Mouse (Mus musculus) small intestine, adult 2 months (tissue): Measurements from ENCODE around the gene Hmx3. TPM values are rescaled to one million over a fixed set of nuclear protein-coding genes. Genes with fewer than 3 reads are reported as not detected.

Source experiments
- H3K27ac ChIP-seq: fragments of 200-500 bp; 2 replicates; pipeline ENCODE4 v1.5.1; 2012; ENCODE audit warnings: low read depth, low read length, control low read depth, inconsistent platforms; ENCODE audit not compliant: insufficient read depth
- H3K27me3 ChIP-seq: fragments of 200-500 bp; 2 replicates; pipeline ENCODE4 v1.6.1; 2012; ENCODE audit warnings: mild to moderate bottlenecking, moderate library complexity, low read length, inconsistent platforms; ENCODE audit not compliant: control insufficient read depth, insufficient read depth
- H3K36me3 ChIP-seq: fragments of 200-500 bp; 2 replicates; pipeline ENCODE4 v1.6.1; 2012; ENCODE audit warnings: mild to moderate bottlenecking, low read length, control low read depth, inconsistent platforms; ENCODE audit not compliant: control insufficient read depth, insufficient read depth
- H3K4me1 ChIP-seq: fragments of 200-500 bp; 2 replicates; pipeline ENCODE4 v1.6.1; 2012; ENCODE audit warnings: low read length, inconsistent platforms, mixed read lengths; ENCODE audit not compliant: control insufficient read depth, insufficient read depth, insufficient read length
- H3K4me3 ChIP-seq: fragments of 200-500 bp; 2 replicates; pipeline ENCODE4 v1.5.1; 2012; ENCODE audit warnings: low read depth, mild to moderate bottlenecking, control low read depth, inconsistent platforms, low read length, moderate library complexity
- CTCF ChIP-seq: fragments of 200-500 bp; IDR thresholded peaks from 2 replicates; pipeline ENCODE4 v1.5.1; 2012; ENCODE audit warnings: low read depth, mild to moderate bottlenecking, control low read depth, inconsistent platforms, low read length, moderate library complexity, mixed read lengths; ENCODE audit not compliant: insufficient replicate concordance, insufficient read length; ENCODE audit errors: extremely low read depth
- POLR2A ChIP-seq: fragments of 200-500 bp; IDR thresholded peaks from 2 replicates; pipeline ENCODE4 v1.6.1; 2012; ENCODE audit warnings: low read depth, mild to moderate bottlenecking, control low read depth, inconsistent platforms, low read length, moderate library complexity
- WGBS: fragments of 180-500 bp; shearing (Covaris S2); methylation state at CpG from one replicate; pipeline ENCODE4 v1.1.7; 2018; 5-methylcytosine and 5-hydroxymethylcytosine counted together
- polyA plus RNA-seq: library from polyadenylated mRNA; depleted of rRNA; stranded (reverse); fragments of >200 nt; gene quantifications from 2 replicates; pipeline ENCODE4 v1.2.3, GENCODE M21; 2012; rRNA removed

Gene Hmx3
- polyA plus RNA-seq, 1 experiment, result 4.6 TPM

- H3K4me1 ChIP-seq, result peaks cover 17% of the 10 kb centered on the region
- no peak overlapping the region for H3K27ac ChIP-seq
- 49% methylated on average over 2 of the region's 2 CpGs for WGBS
- peaks cover 8% of the 10 kb centered on the region for H3K36me3 ChIP-seq
- H3K27me3 ChIP-seq, result peaks cover 55% of the 10 kb centered on the region
- TF ChIP-seq CTCF (no peak), POLR2A (no peak)
- no peak overlapping the region for H3K4me3 ChIP-seq
Observed at GRCm38 (mm10) chr7:131557751-131558150, 15.1 kb downstream of the Hmx3 start.

GRCm38 (mm10) chr7:131559986-131560696 is 17.5 kb downstream of the Hmx3 start, which contains the start of gene Bub3:
TSS of gene Bub3 (plus strand) at chr7:131560222.
- WGBS, result under 1% methylated on average over 47 of the region's 51 CpGs
- H3K4me1 ChIP-seq, result peaks cover 10% of the 10 kb centered on the region
- TF ChIP-seq POLR2A (peak; percentile 84), CTCF (no peak)
- H3K27me3 ChIP-seq, result peaks cover 31% of the 10 kb centered on the region
- peak within 1 kb of the TSS; percentile 86 for H3K4me3 ChIP-seq
- peak within 1 kb of the TSS; percentile 70 for H3K27ac ChIP-seq
- H3K36me3 ChIP-seq, result peaks cover 23% of the 10 kb centered on the region

GRCm38 (mm10) chr7:131560697-131561042 is 18.0 kb downstream of the Hmx3 start:
- H3K27ac ChIP-seq, result peak overlapping the region; percentile 70; the same call in 1 of the 2 replicates
- no peak for TF ChIP-seq POLR2A
- peaks cover 5% of the 10 kb centered on the region for H3K4me1 ChIP-seq
- peaks cover 25% of the 10 kb centered on the region for H3K36me3 ChIP-seq
- WGBS, result under 1% methylated on average over 14 of the region's 14 CpGs
- H3K27me3 ChIP-seq, result peaks cover 26% of the 10 kb centered on the region
- H3K4me3 ChIP-seq, result peak overlapping the region; percentile 86

GRCm38 (mm10) chr7:131575246-131575645 is 32.6 kb downstream of the Hmx3 start:
- peaks cover 22% of the 10 kb centered on the region for H3K36me3 ChIP-seq
- no peak overlapping the region for H3K4me3 ChIP-seq
- WGBS, result 78% methylated on average over 6 of the region's 6 CpGs

GRCm38 (mm10) chr7:131582178-131582577 is 39.5 kb downstream of the Hmx3 start:
- whole genome bisulfite sequencing, result 45% methylated on average over 9 of the region's 9 CpGs
- Histone ChIP-seq H3K36me3 (no peaks in the 10 kb centered on the region), H3K4me1 (no peaks in the 10 kb centered on the region), H3K4me3 (no peak overlapping the region), H3K27ac (no peak overlapping the region), H3K27me3 (peaks cover 2% of the 10 kb centered on the region)
- TF ChIP-seq POLR2A (no peak), CTCF (no peak)

More at GRCm38 (mm10) chr7:131575246-131575645, 32.6 kb downstream of the Hmx3 start:
- Histone ChIP-seq H3K4me1 (no peaks in the 10 kb centered on the region), H3K27me3 (no peaks in the 10 kb centered on the region), H3K27ac (no peak overlapping the region)
- TF ChIP-seq CTCF, result no peak
- no peak for TF ChIP-seq POLR2A

GRCm38 (mm10) chr7:131585551-131585950 is 42.9 kb downstream of the Hmx3 start:
- H3K4me3 ChIP-seq, result no peak overlapping the region
- TF ChIP-seq CTCF, result no peak
- no peak for TF ChIP-seq POLR2A
- 90% methylated on average over 5 of the region's 5 CpGs for WGBS
- no peaks in the 10 kb centered on the region for H3K4me1 ChIP-seq
- no peak overlapping the region for H3K27ac ChIP-seq
- no peaks in the 10 kb centered on the region for H3K36me3 ChIP-seq
- H3K27me3 ChIP-seq, result peaks cover 2% of the 10 kb centered on the region

Other genes with a start within 250 kb of the Hmx3 start
- gene Cuzd1, start 220.6 kb upstream of the Hmx3 start, polyA plus RNA-seq, result 0.09 and 56.5 TPM in 2 replicates
- gene Fam24b, start 213.4 kb upstream of the Hmx3 start, polyA plus RNA-seq, result not detected in 2 replicates
- not detected in 2 replicates for gene Fam24a, start 209.0 kb upstream of the Hmx3 start, polyA plus RNA-seq
- gene 2310057M21Rik, start 180.1 kb upstream of the Hmx3 start, polyA plus RNA-seq, result 1.3 and 2.1 TPM in 2 replicates
- gene Pstk, start 171.7 kb upstream of the Hmx3 start, polyA plus RNA-seq, result 35.6 and 37.5 TPM in 2 replicates
- gene Ikzf5, start 132.3 kb upstream of the Hmx3 start, polyA plus RNA-seq, result 2.9 and 6.4 TPM in 2 replicates
- 0.96 and 1.1 TPM in 2 replicates for gene Acadsb, start 132.3 kb upstream of the Hmx3 start, polyA plus RNA-seq
- gene Hmx2, start 5.9 kb downstream of the Hmx3 start, polyA plus RNA-seq, result 0.52 and 1.2 TPM in 2 replicates
- gene Bub3, start 17.4 kb downstream of the Hmx3 start, polyA plus RNA-seq, result 16.5 and 30.5 TPM in 2 replicates